9 mouse cellular contexts compared by ENCODE assay signal in the genomic region with DNA sequence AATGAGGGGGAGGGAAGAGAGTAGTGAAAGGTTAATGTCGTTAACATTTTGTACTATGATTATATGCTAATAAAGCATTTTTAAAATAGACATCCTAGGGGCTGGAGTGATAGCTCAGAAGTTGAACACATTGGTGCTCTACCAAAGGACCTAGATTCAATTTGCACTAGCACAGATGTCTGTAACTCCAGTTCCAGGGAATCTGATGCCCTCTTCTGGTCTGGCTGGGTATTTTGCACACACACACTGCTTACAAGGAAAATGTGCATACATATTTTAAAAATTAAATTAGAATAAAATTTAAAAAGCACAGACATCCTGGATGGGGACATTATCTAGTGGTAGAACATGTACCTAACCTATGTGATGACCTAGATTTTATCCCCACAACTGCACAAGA.
DNase-seq lines count a peak whose midpoint lies in the region; ATAC-seq and TF ChIP-seq lines count a peak whose summit lies in the region.
"Had no signal": no experiment of that assay in that cellular context is flagged by ENCODE, and none has a peak within 500 bp of the region (broad histone marks: within the 10 kb centered on the region; RNA-seq: fewer than 3 reads in every experiment).

No protein-coding gene starts in this region.

- H3K27me3 ChIP-seq in liver, embryonic 11.5 days (replicated peaks; ENCODE audit: control insufficient read depth, insufficient read depth, low read length), result no peaks in the 10 kb centered on the region
- H3K27me3 ChIP-seq in lung, postnatal 0 days (replicated peaks; ENCODE audit: insufficient read depth, low read length), result no peaks in the 10 kb centered on the region
- H3K27me3 ChIP-seq: limb, embryonic 12.5 days had no signal

- no peaks in the 10 kb centered on the region for H3K9me3 ChIP-seq in liver, embryonic 11.5 days (ENCODE audit: control insufficient read depth, low read length)
- H3K9me3 ChIP-seq in lung, postnatal 0 days (ENCODE audit: low read length), result no peaks in the 10 kb centered on the region
- H3K9me3 ChIP-seq: limb, embryonic 12.5 days had no signal

- ATAC-seq in liver, embryonic 11.5 days (replicated peaks; ENCODE audit: low FRiP score), result no peak
- no peak for ATAC-seq in lung, postnatal 0 days
- no peak for ATAC-seq in erythroid progenitor cell, adult 5-6 weeks (replicated peaks; ENCODE audit: low FRiP score, poor library complexity, severe bottlenecking)

- WGBS in liver, embryonic 11.5 days, result 22% methylated on average over 1 of the region's 1 CpGs
- 38% methylated on average over 1 of the region's 1 CpGs for WGBS in lung, postnatal 0 days

- no peak overlapping the region for H3K27ac ChIP-seq in liver, embryonic 11.5 days (ENCODE audit: low read depth, low read length)
- H3K27ac ChIP-seq in lung, postnatal 0 days (ENCODE audit: low read length), result no peak overlapping the region
- H3K27ac ChIP-seq: limb, embryonic 12.5 days had no signal

- no peak overlapping the region for H3K4me2 ChIP-seq in liver, embryonic 11.5 days
- H3K4me2 ChIP-seq in lung, postnatal 0 days (replicated peaks; ENCODE audit: low read depth, low read length), result no peak overlapping the region
- H3K4me2 ChIP-seq: limb, embryonic 12.5 days had no signal

- H3K36me3 ChIP-seq in liver, embryonic 11.5 days (ENCODE audit: control insufficient read depth, insufficient read depth, low read length), result no peaks in the 10 kb centered on the region
- no peaks in the 10 kb centered on the region for H3K36me3 ChIP-seq in lung, postnatal 0 days (ENCODE audit: insufficient read depth, low read length)
- H3K36me3 ChIP-seq: limb, embryonic 12.5 days had no signal

- H3K4me3 ChIP-seq in liver, embryonic 11.5 days (ENCODE audit: low read depth, low read length), result no peak overlapping the region
- no peak overlapping the region for H3K4me3 ChIP-seq in lung, postnatal 0 days (ENCODE audit: low read depth, low read length)
- H3K4me3 ChIP-seq: limb, embryonic 12.5 days had no signal

- TF ChIP-seq EP300 in lung, postnatal 0 days (IDR thresholded peaks at IDR 0.05), result no peak

- TF ChIP-seq CTCF in lung, postnatal 0 days (IDR thresholded peaks at IDR 0.05), result peak; percentile 65

- peak; percentile 21 for DNase-seq in gastrocnemius, adult 18-20 months (ENCODE audit: low spot score)
- no peak for DNase-seq in gastrocnemius, postnatal 4 days (ENCODE audit: low spot score in 2 of 2)
- DNase-seq in liver, result peak; percentile 11
- no peak for DNase-seq in liver, embryonic 11.5 days (ENCODE audit: low spot score)
- peak; percentile 18 for DNase-seq in adrenal gland, adult 8-10 months
- DNase-seq in lung, postnatal 0 days (ENCODE audit: low spot score), result peak; percentile 39
- no peak for DNase-seq in cerebellum, postnatal 36 days

- H3K9ac ChIP-seq in liver, embryonic 11.5 days (ENCODE audit: low read depth, low read length), result no peak overlapping the region
- no peak overlapping the region for H3K9ac ChIP-seq in lung, postnatal 0 days (replicated peaks; ENCODE audit: low read depth)
- H3K9ac ChIP-seq: limb, embryonic 12.5 days had no signal

- H3K4me1 ChIP-seq in liver, embryonic 11.5 days (replicated peaks; ENCODE audit: control insufficient read depth, insufficient read depth, low read length), result no peaks in the 10 kb centered on the region
- no peaks in the 10 kb centered on the region for H3K4me1 ChIP-seq in lung, postnatal 0 days (ENCODE audit: insufficient read depth, low read depth, low read length)
- H3K4me1 ChIP-seq: limb, embryonic 12.5 days had no signal

Comparison
In these comparisons a context has a peak if more than half of its experiments do, and no peak if none do; other contexts are left out.
1. DNase-seq: peak in gastrocnemius, adult 18-20 months (single experiment), liver (single experiment), adrenal gland, adult 8-10 months (single experiment) and lung, postnatal 0 days (single experiment); none in gastrocnemius, postnatal 4 days (0 of 2), liver, embryonic 11.5 days (single experiment) and cerebellum, postnatal 36 days (0 of 2).